Mouse (Mus musculus) embryonic facial prominence, embryonic 14.5 days (tissue): Measurements from ENCODE around the gene Faiml. TPM values are rescaled to one million over a fixed set of nuclear protein-coding genes. Genes with fewer than 3 reads are reported as not detected.

Experiments
- ATAC-seq: fragments of 200-750 bp; cut with Nextera tagmentation; 2 replicates; pipeline ENCODE4 v1.8.0; 2017; ENCODE audit warnings: low read depth, moderate number of reproducible peaks, moderate TSS enrichment
- DNase-seq: peaks from one replicate; pipeline ENCODE4 v3.0.0-alpha.2; 2015; ENCODE audit warnings: low spot score
- H3K27ac ChIP-seq: fragments of 300-500 bp; sonication (generic); replicated peaks from 2 replicates; pipeline ENCODE4 v1.5.1; 2014; ENCODE audit warnings: low read depth, mild to moderate bottlenecking, low read length, moderate library complexity
- H3K27me3 ChIP-seq: fragments of 300-500 bp; sonication (generic); replicated peaks from 2 replicates; pipeline ENCODE4 v1.6.1; 2014; ENCODE audit warnings: low read length; ENCODE audit not compliant: control insufficient read depth, insufficient read depth
- H3K36me3 ChIP-seq: fragments of 300-500 bp; sonication (generic); 2 replicates; pipeline ENCODE4 v1.6.1; 2014; ENCODE audit warnings: low read length, mixed read lengths; ENCODE audit not compliant: control insufficient read depth, insufficient read depth
- H3K4me1 ChIP-seq: fragments of 300-500 bp; sonication (generic); 2 replicates; pipeline ENCODE4 v1.6.1; 2014; ENCODE audit warnings: antibody characterized with exemption, low read length; ENCODE audit not compliant: control insufficient read depth, insufficient read depth
- H3K4me2 ChIP-seq: fragments of 300-500 bp; sonication (generic); 2 replicates; pipeline ENCODE4 v1.6.1; 2014; ENCODE audit warnings: low read depth, mild to moderate bottlenecking, low read length, moderate library complexity, mixed read lengths
- H3K4me3 ChIP-seq: fragments of 300-500 bp; sonication (generic); 2 replicates; pipeline ENCODE4 v1.5.1; 2014; ENCODE audit warnings: low read depth, mild to moderate bottlenecking, low read length
- H3K9ac ChIP-seq: fragments of 300-500 bp; sonication (generic); 2 replicates; pipeline ENCODE4 v1.6.1; 2014; ENCODE audit warnings: low read depth, mild to moderate bottlenecking, low read length, moderate library complexity, mixed read lengths
- H3K9me3 ChIP-seq: fragments of 300-500 bp; sonication (generic); 2 replicates; pipeline ENCODE4 v1.6.1; 2016; ENCODE audit warnings: low read length; ENCODE audit not compliant: control insufficient read depth
- WGBS: fragments of 180-500 bp; shearing (Covaris S2); extraction: QIAGEN DNeasy Blood & Tissue Kit; methylation state at CpG from one replicate; pipeline ENCODE4 v1.1.7; 2014; 5-methylcytosine and 5-hydroxymethylcytosine counted together
- polyA plus RNA-seq: library from polyadenylated mRNA; unstranded; fragments of >200 nt; fragmentation: Nextera tagmentation; extraction: Ambion mirVana; gene quantifications from 2 replicates; pipeline ENCODE4 v1.2.1, GENCODE M21; 2014

Gene Faiml
- polyA plus RNA-seq: not detected in 2 replicates

DNA sequence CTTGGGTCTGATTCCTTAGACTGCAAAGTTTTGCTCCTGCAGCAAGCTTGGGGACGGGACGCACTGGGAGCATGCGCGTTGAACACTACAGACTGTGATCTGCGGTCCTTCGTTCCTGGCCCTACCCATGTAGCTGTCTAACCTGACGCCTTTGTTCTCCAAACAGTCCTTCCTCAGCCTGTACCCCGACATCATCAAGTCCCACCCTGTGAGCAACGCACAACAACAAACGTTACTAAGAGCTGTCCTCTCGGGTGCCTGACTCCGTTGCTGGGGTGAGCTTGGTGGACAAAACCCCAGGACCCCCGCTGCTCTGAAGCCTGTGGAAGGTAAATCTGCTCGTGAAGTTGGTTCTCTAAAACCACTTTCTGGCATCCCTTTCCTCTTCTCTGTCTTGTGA lies at the start of gene Faiml:
Gene Faiml (minus strand): TSS at position 101 of the 400 bp plus-strand sequence.
- no peak within 1 kb of the TSS for H3K9ac ChIP-seq
- no peaks in the 10 kb centered on the region for H3K4me1 ChIP-seq
- no peaks in the 10 kb centered on the region for H3K27me3 ChIP-seq
- DNase-seq: no peak
- no peak within 1 kb of the TSS for H3K4me3 ChIP-seq
- no peaks in the 10 kb centered on the region for H3K9me3 ChIP-seq
- no peak within 1 kb of the TSS for H3K27ac ChIP-seq
- ATAC-seq: no peak
- 85% methylated on average over 14 of the region's 14 CpGs for WGBS
- no peak within 1 kb of the TSS for H3K4me2 ChIP-seq
- H3K36me3 ChIP-seq: no peaks in the 10 kb centered on the region

DNA sequence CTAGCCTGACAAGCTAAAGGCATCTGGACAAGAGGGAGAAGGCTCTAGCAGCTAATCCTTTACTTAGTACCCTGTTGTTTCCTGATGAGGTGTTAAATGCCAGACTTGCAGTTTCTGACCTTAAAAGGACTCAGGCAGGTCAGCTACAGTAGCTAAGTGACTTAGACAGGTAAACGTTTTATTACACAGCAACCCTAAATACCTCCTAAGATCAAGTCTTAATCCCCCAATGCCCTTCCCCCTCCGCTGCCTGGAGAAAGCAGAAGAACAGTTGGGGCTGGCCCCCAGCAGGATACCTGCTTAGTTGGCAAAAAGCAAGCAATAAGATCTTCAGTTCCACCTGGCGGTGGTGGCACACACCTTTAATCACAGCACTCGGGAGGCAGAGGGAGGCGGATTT lies 21.9 kb upstream of the Faiml start:
- Histone ChIP-seq H3K4me1 (no peaks in the 10 kb centered on the region), H3K27ac (no peak overlapping the region), H3K9me3 (no peaks in the 10 kb centered on the region), H3K27me3 (no peaks in the 10 kb centered on the region), H3K36me3 (peaks cover 49% of the 10 kb centered on the region), H3K9ac (no peak overlapping the region), H3K4me3 (no peak overlapping the region), H3K4me2 (no peak overlapping the region)
- ATAC-seq (no peak), DNase-seq (no peak)
- WGBS: 73% methylated on average over 5 of the region's 5 CpGs

DNA sequence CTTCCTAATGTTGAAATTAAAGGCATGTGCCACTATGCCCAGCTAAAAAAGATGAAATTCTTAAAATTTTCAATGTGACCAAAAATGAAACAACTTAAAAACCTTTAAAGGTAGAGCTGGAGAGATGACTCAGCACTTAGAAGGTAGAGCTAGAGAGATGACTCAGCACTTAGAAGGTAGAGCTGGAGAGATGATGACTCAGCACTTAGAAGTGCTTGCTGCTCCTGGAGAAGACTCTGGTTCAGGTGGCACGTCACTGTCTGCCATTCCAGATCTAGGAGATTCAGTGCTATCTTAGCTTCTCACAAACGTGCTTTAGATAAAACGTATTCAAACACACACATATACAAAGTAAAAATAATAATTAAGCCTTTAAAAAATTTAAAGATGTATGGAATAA lies 19.8 kb upstream of the Faiml start:
- Histone ChIP-seq H3K9me3 (no peaks in the 10 kb centered on the region), H3K4me2 (no peak overlapping the region), H3K4me1 (no peaks in the 10 kb centered on the region), H3K36me3 (peaks cover 36% of the 10 kb centered on the region), H3K4me3 (no peak overlapping the region), H3K27ac (no peak overlapping the region), H3K9ac (no peak overlapping the region), H3K27me3 (no peaks in the 10 kb centered on the region)
- 93% methylated on average over 3 of the region's 3 CpGs for WGBS
- ATAC-seq: no peak
- DNase-seq: no peak

DNA sequence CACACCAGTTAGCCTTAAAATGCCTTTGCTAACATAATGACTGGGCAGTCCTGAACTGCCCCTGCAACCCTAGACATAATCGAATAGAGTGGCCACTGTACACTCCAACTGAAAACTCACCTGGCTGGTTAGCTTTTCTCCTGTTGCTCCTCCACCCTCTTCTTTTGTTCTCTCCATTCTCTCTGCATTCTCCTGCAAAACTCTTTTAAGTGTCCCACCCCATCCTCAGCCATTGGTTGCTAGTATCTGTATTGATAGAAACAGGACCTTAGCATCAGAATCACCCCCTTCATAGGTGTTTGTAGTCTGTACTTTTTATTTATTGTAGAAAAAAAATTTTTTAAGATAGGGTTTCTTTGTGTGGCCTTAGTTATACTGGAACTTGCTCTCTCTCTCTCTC lies 19.2 kb upstream of the Faiml start:
- Histone ChIP-seq H3K4me2 (no peak overlapping the region), H3K4me3 (no peak overlapping the region), H3K4me1 (no peaks in the 10 kb centered on the region), H3K9me3 (no peaks in the 10 kb centered on the region), H3K27me3 (no peaks in the 10 kb centered on the region), H3K36me3 (peaks cover 36% of the 10 kb centered on the region), H3K9ac (no peak overlapping the region), H3K27ac (no peak overlapping the region)
- ATAC-seq (no peak), DNase-seq (no peak)
- WGBS: 88% methylated on average over 1 of the region's 1 CpGs

DNA sequence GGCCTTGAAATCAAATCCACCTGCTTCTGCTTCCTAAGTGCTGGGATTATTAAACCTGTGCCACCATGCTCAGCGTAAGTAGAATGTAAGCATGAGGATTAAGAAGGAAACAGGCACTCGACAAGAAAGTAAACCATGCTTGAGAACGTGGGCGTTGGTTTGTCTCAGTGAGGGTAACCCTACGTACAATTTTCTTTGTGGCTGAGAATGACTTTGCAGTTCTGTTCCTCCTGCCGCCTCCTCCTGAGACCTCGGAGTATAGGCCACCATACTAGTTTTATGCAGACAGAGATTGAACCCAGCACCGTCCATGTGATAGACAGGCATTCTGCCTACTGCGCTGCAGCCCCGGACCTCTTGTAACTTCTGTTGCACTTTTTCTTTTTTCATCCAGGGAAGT lies 16.8 kb upstream of the Faiml start:
- no peak overlapping the region for H3K9ac ChIP-seq
- H3K4me2 ChIP-seq: no peak overlapping the region
- 82% methylated on average over 10 of the region's 10 CpGs for WGBS
- H3K27me3 ChIP-seq: no peaks in the 10 kb centered on the region
- ATAC-seq: no peak
- DNase-seq: no peak
- H3K4me1 ChIP-seq: no peaks in the 10 kb centered on the region
- H3K36me3 ChIP-seq: peaks cover 35% of the 10 kb centered on the region
- H3K9me3 ChIP-seq: no peaks in the 10 kb centered on the region
- H3K27ac ChIP-seq: no peak overlapping the region
- H3K4me3 ChIP-seq: no peak overlapping the region

DNA sequence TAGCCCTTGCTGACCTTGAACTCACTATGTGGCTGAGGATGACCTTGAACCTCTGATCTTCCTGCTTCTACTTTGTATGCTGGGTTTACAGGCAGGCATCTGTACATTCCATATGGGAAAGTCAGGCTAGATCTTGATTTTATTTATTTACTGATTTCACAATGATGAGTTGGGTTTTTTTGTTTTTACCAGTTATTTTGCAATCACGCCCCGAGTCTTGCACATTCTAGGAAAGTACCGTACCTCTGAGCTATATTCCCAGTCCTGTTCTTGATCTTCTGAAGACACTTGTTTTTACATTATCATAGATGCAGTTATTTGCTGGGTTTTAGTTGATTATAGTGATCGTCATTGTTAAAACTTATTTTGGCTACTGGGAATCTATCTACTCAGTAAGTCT lies 11.9 kb upstream of the Faiml start:
- no peak overlapping the region for H3K4me3 ChIP-seq
- H3K27me3 ChIP-seq: no peaks in the 10 kb centered on the region
- WGBS: 96% methylated on average over 4 of the region's 4 CpGs
- H3K36me3 ChIP-seq: peaks cover 3% of the 10 kb centered on the region; the same call in 1 of the 2 replicates
- H3K9ac ChIP-seq: no peak overlapping the region
- ATAC-seq (no peak), DNase-seq (no peak)
- H3K4me2 ChIP-seq: no peak overlapping the region
- H3K4me1 ChIP-seq: no peaks in the 10 kb centered on the region
- no peak overlapping the region for H3K27ac ChIP-seq
- H3K9me3 ChIP-seq: no peaks in the 10 kb centered on the region

DNA sequence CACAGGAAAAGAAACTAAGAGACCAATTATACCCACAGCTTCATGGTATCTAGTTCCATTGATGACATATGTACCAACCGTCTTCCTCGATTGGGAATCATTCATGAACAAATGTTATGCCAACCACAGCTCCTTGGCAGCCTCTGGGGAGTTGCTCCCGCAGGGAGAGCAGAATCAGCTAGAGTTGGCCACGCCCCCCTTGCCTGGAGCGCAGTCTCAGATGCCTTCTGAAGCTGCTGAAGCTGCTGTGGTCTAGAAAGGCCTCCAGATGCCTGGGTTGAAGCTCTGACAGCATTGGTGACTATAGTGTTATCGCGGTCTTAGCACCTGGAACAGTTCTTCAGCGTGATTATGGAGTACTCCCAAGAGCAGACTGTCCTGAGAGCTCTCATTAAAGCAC lies 11.3 kb upstream of the Faiml start:
- H3K4me3 ChIP-seq: no peak overlapping the region
- peak; percentile 39; the same call in 1 of the 2 replicates for ATAC-seq
- no peaks in the 10 kb centered on the region for H3K4me1 ChIP-seq
- no peaks in the 10 kb centered on the region for H3K27me3 ChIP-seq
- no peaks in the 10 kb centered on the region for H3K36me3 ChIP-seq
- H3K4me2 ChIP-seq: no peak overlapping the region
- no peak overlapping the region for H3K9ac ChIP-seq
- DNase-seq: peak; percentile 47
- no peak overlapping the region for H3K27ac ChIP-seq
- WGBS: 58% methylated on average over 8 of the region's 8 CpGs
- H3K9me3 ChIP-seq: no peaks in the 10 kb centered on the region

DNA sequence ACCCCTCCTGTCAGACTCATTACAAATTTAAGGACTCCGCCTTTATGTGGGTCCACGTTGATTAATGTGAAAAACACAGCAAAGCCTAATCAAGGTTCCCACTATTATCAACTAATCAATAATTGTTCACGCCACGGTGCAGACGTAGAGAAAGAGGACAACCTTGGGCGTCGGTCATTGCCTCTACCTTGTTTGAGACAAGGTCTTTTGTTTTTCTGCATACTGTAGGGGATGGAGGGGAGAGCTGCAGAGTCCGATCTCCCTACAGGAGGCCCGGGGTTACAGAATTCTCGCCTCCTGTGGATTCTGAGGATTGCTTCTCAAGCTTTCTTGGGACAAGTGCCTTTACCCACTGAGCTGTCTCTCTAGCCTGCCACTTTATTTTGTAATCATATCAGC lies 6.9 kb upstream of the Faiml start:
- Histone ChIP-seq H3K4me3 (peak overlapping the region; percentile 75), H3K4me1 (no peaks in the 10 kb centered on the region), H3K9ac (peak overlapping the region; percentile 77), H3K9me3 (no peaks in the 10 kb centered on the region), H3K27ac (peak overlapping the region; percentile 42; the same call in 1 of the 2 replicates), H3K27me3 (no peaks in the 10 kb centered on the region), H3K36me3 (no peaks in the 10 kb centered on the region), H3K4me2 (peak overlapping the region; percentile 70)
- ATAC-seq (peak; percentile 21; the same call in 1 of the 2 replicates), DNase-seq (no peak)
- 2% methylated on average over 10 of the region's 10 CpGs for WGBS

DNA sequence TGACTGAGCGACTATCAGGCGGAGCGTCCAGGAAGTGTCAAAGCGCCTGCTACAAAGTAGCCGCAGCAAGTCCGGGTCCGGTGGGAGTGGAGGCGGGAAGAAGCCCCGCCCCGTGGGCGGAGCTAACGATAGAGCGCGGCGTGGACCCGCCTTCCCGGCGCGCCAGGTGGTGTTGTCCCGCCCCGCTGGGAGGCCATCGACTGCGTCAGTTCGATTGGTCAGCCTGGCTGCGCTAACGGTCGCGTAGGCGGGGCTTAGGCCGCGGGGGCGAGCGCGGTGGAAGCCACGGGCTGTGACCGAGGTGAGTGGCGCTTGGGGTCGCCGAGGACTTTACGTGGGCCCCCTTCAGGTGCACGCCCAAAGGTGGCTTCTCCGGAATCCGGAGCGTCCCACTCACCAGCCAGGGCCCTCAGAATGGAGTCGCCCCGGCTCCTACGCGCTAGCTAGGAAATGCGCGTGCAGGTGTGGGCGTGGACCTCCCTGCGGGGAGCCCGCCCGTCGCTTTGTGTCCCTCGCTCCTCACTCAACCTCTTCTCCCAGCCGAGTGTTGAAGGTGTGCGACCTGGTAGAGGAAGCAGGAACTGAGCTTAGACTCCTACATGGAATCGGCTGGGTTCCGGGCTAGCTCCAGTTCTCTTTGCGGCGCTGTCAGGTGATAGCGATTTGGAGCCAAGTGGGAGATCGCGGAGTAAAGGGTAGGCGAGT lies 6.3 kb upstream of the Faiml start, which contains the start of gene Cep70:
Gene Cep70 (plus strand): TSS at position 178 of the 705 bp plus-strand sequence.
- Histone ChIP-seq H3K27ac (peak within 1 kb of the TSS; percentile 42; the same call in 1 of the 2 replicates), H3K9ac (peak within 1 kb of the TSS; percentile 77), H3K4me3 (peak within 1 kb of the TSS; percentile 75), H3K4me2 (peak within 1 kb of the TSS; percentile 70), H3K9me3 (no peaks in the 10 kb centered on the region), H3K36me3 (no peaks in the 10 kb centered on the region), H3K27me3 (no peaks in the 10 kb centered on the region), H3K4me1 (no peaks in the 10 kb centered on the region)
- under 1% methylated on average over 35 of the region's 66 CpGs for WGBS
- peak; percentile 96 for ATAC-seq
- peak; percentile 98 for DNase-seq
